Mouse (Mus musculus): Measurements from ENCODE around the gene Smim4.

GRCm38 (mm10) chr14:31169508-31169907 lies 40.8 kb upstream of the Smim4 start:
- TF ChIP-seq POLR2A (IDR thresholded peaks at IDR 0.05; ENCODE audit: insufficient read depth, low read depth, low read length) (no peak), CTCF (IDR thresholded peaks at IDR 0.05) (no peak)

Measured in heart, adult 2 months (tissue).